Mouse (Mus musculus): ENCODE measurements around the gene Nat8f4. TPM values are rescaled to one million over a fixed set of nuclear protein-coding genes. Genes with fewer than 3 reads are reported as not detected.
"Not testable (repeated sequence)": the region's sequence is repeated elsewhere in the genome, so short reads cannot be mapped to it uniquely, and the experiment has no call there.

Gene Nat8f4
- polyA plus RNA-seq (2014; fragmentation: Nextera tagmentation; extraction: Ambion mirVana): 4.1 and 8.6 TPM in 2 replicates

GRCm38 (mm10) chr6:85904642-85905061 is at the start of gene Nat8f4:
Nat8f4 (minus strand) TSS chr6:85904884.
- not testable (repeated sequence) for H3K9ac ChIP-seq (replicated peaks; ENCODE audit: low read length); H3K36me3 ChIP-seq (ENCODE audit: control insufficient read depth, insufficient read depth, low read length); H3K27me3 ChIP-seq (ENCODE audit: control insufficient read depth, insufficient read depth, low read length); H3K4me1 ChIP-seq (ENCODE audit: control insufficient read depth, insufficient read depth, low read length); H3K9me3 ChIP-seq (ENCODE audit: control insufficient read depth, low read length); H3K27ac ChIP-seq (replicated peaks; ENCODE audit: low read depth, low read length)
- H3K4me2 ChIP-seq (ENCODE audit: low read length): peak within 1 kb of the TSS; percentile 39
- WGBS: 10% methylated on average over 20 of the region's 20 CpGs
- H3K4me3 ChIP-seq (replicated peaks; ENCODE audit: low read depth, low read length): peak within 1 kb of the TSS; percentile 26
- ATAC-seq (ENCODE audit: low FRiP score, low TSS enrichment): peak; percentile 69; the same call in 1 of the 2 replicates
- DNase-seq: peak; percentile 56

DNA sequence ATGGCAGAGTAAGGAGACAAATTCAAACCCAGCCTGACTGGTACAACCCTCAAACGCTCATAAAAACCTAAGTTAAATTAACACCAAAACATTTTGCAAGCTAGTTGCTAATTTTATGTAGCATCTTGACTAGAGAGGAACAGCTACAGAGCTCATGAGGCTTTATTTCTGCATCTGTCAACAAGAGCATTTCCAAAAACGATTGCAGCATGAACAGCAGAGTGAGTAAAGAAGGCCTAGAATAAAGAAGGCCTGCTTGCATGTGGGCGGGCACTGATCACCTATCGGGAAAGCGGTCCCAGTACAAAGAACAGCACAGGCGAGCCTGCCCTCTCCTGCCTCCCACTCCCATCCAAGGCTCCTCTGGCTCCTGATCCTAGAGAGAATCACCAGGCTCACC is 43.9 kb upstream of the Nat8f4 start:
- WGBS: 86% methylated on average over 6 of the region's 6 CpGs
- H3K4me1 ChIP-seq (ENCODE audit: control insufficient read depth, insufficient read depth, low read length): no peaks in the 10 kb centered on the region
- ATAC-seq (ENCODE audit: low FRiP score, low TSS enrichment) (no peak), DNase-seq (no peak)
- H3K9me3 ChIP-seq (ENCODE audit: control insufficient read depth, low read length): no peaks in the 10 kb centered on the region
- no peak overlapping the region for H3K9ac ChIP-seq (replicated peaks; ENCODE audit: low read length)
- no peak overlapping the region for H3K4me3 ChIP-seq (replicated peaks; ENCODE audit: low read depth, low read length)
- H3K27ac ChIP-seq (replicated peaks; ENCODE audit: low read depth, low read length): no peak overlapping the region
- peaks cover 94% of the 10 kb centered on the region for H3K36me3 ChIP-seq (ENCODE audit: control insufficient read depth, insufficient read depth, low read length)
- H3K27me3 ChIP-seq (ENCODE audit: control insufficient read depth, insufficient read depth, low read length): no peaks in the 10 kb centered on the region
- H3K4me2 ChIP-seq (ENCODE audit: low read length): no peak overlapping the region

DNA sequence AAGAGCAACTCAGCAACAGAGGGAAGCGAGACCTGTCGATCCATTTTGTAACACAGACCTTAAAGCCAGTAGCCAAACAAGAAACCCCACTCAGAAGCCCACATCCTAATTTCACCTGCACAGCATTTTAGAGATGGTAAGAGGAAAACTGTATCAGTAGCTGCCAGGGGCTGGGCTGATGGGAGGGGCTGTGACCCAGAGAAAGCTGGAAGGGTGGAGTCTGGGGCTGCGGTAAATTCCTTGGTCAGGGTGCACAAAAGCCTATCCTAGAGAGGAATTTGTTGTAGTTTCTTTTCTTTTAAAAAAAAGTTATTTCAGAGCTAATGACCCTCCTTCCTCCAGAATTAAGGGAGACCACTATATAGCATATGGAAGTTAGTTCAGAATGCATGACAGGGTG is 37.8 kb upstream of the Nat8f4 start:
- ATAC-seq (ENCODE audit: low FRiP score, low TSS enrichment) (no peak), DNase-seq (no peak)
- H3K36me3 ChIP-seq (ENCODE audit: control insufficient read depth, insufficient read depth, low read length): peaks cover 47% of the 10 kb centered on the region
- no peak overlapping the region for H3K4me3 ChIP-seq (replicated peaks; ENCODE audit: low read depth, low read length)
- no peaks in the 10 kb centered on the region for H3K9me3 ChIP-seq (ENCODE audit: control insufficient read depth, low read length)
- H3K4me1 ChIP-seq (ENCODE audit: control insufficient read depth, insufficient read depth, low read length): no peaks in the 10 kb centered on the region
- 98% methylated on average over 3 of the region's 3 CpGs for WGBS
- H3K27me3 ChIP-seq (ENCODE audit: control insufficient read depth, insufficient read depth, low read length): no peaks in the 10 kb centered on the region
- no peak overlapping the region for H3K27ac ChIP-seq (replicated peaks; ENCODE audit: low read depth, low read length)
- no peak overlapping the region for H3K4me2 ChIP-seq (ENCODE audit: low read length)
- H3K9ac ChIP-seq (replicated peaks; ENCODE audit: low read length): no peak overlapping the region

DNA sequence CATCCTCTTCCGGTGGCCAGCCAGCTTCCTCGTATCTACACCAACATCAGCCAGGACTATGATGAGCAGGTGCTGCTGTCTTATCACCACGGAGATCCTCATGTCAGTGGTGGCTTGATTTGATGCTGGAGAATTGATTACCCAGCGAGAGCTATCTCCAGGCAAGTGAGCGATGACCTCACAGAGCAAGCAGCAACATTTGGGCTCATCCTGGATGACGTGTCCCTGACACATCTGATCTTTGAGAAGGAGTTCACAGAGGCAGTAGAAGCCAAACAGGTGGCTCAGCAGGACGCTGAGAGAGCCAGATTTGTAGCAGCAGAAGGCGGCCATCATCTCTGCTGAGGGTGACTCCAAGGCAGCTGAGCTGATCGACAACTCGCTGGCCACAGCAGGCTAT is 34.0 kb upstream of the Nat8f4 start:
- no peak for ATAC-seq (ENCODE audit: low FRiP score, low TSS enrichment)

GRCm38 (mm10) chr6:85936508-85937465 is 32.1 kb upstream of the Nat8f4 start:
- Histone ChIP-seq H3K4me3 (replicated peaks; ENCODE audit: low read depth, low read length) (peak overlapping the region; percentile 42), H3K4me2 (ENCODE audit: low read length) (peak overlapping the region; percentile 58), H3K27ac (replicated peaks; ENCODE audit: low read depth, low read length) (0 out of 2 replicates have a peak overlapping the region, but pooled peaks have one; percentile 26), H3K9ac (replicated peaks; ENCODE audit: low read length) (peak overlapping the region; percentile 47; the same call in 1 of the 2 replicates)
- not testable (repeated sequence) for H3K9me3 ChIP-seq (ENCODE audit: control insufficient read depth, low read length); H3K27me3 ChIP-seq (ENCODE audit: control insufficient read depth, insufficient read depth, low read length); H3K4me1 ChIP-seq (ENCODE audit: control insufficient read depth, insufficient read depth, low read length); H3K36me3 ChIP-seq (ENCODE audit: control insufficient read depth, insufficient read depth, low read length)
- ATAC-seq (ENCODE audit: low FRiP score, low TSS enrichment) (peak; percentile 90), DNase-seq (peak; percentile 74)
- 2% methylated on average over 48 of the region's 50 CpGs for WGBS

More for the DNA sequence above, 34.0 kb upstream of the Nat8f4 start:
- Histone ChIP-seq H3K27ac (replicated peaks; ENCODE audit: low read depth, low read length) (no peak overlapping the region), H3K4me1 (ENCODE audit: control insufficient read depth, insufficient read depth, low read length) (no peaks in the 10 kb centered on the region), H3K9me3 (ENCODE audit: control insufficient read depth, low read length) (no peaks in the 10 kb centered on the region), H3K4me2 (ENCODE audit: low read length) (no peak overlapping the region), H3K27me3 (ENCODE audit: control insufficient read depth, insufficient read depth, low read length) (no peaks in the 10 kb centered on the region), H3K9ac (replicated peaks; ENCODE audit: low read length) (no peak overlapping the region), H3K4me3 (replicated peaks; ENCODE audit: low read depth, low read length) (no peak overlapping the region), H3K36me3 (ENCODE audit: control insufficient read depth, insufficient read depth, low read length) (peaks cover 9% of the 10 kb centered on the region)
- no peak for DNase-seq
- 85% methylated on average over 10 of the region's 10 CpGs for WGBS

DNA sequence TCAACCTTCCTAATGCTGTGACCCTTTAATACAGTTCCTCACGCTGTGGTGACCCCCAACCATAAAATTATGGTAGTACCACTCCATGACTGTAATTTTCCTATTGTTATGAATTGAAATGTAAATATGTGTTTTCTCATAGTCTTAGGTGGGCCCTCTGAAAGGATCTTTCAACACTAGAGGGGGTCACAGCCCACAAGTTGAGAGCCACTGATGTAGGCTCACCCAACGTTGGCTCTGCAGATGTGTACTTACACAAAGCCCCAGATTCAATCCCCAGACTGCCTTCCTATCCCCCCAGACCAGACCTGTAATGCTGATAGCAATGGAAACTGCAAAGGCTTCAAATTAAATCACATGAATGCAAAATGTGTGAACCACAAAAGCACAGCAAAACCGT is 31.0 kb upstream of the Nat8f4 start:
- ATAC-seq (ENCODE audit: low FRiP score, low TSS enrichment) (no peak), DNase-seq (peak; percentile 5)
- no peak overlapping the region for H3K4me2 ChIP-seq (ENCODE audit: low read length)
- no peak overlapping the region for H3K4me3 ChIP-seq (replicated peaks; ENCODE audit: low read depth, low read length)
- 64% methylated on average over 3 of the region's 3 CpGs for WGBS
- no peaks in the 10 kb centered on the region for H3K9me3 ChIP-seq (ENCODE audit: control insufficient read depth, low read length)
- H3K27ac ChIP-seq (replicated peaks; ENCODE audit: low read depth, low read length): no peak overlapping the region
- peaks cover under 1% of the 10 kb centered on the region; the same call in 1 of the 2 replicates for H3K36me3 ChIP-seq (ENCODE audit: control insufficient read depth, insufficient read depth, low read length)
- no peak overlapping the region for H3K9ac ChIP-seq (replicated peaks; ENCODE audit: low read length)
- no peaks in the 10 kb centered on the region for H3K27me3 ChIP-seq (ENCODE audit: control insufficient read depth, insufficient read depth, low read length)
- H3K4me1 ChIP-seq (ENCODE audit: control insufficient read depth, insufficient read depth, low read length): no peaks in the 10 kb centered on the region

- WGBS: 87% methylated on average over 8 of the region's 8 CpGs
Observed at GRCm38 (mm10) chr6:85934047-85934446, 29.4 kb upstream of the Nat8f4 start.

DNA sequence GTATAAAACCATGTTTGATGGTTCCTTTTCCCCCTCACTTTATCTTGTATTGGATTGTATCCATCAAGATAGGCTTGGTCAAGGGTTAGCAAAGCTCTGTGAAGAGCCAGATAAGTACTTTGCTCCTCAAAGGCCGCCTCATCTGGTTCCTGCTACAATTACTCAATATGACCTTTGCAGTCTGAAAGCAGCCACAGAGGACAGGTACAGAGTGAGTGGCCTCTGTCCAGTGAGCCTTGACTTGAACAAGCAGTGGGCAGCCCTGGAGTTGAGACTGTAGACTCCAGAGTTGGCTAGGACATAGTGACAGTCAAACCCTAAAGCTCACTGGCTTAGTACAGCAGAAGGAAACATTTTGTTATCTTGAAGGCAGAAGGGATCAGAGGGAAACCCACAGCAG is 24.6 kb upstream of the Nat8f4 start:
- 93% methylated on average over 1 of the region's 1 CpGs for WGBS
- Histone ChIP-seq H3K4me2 (ENCODE audit: low read length) (no peak overlapping the region), H3K27me3 (ENCODE audit: control insufficient read depth, insufficient read depth, low read length) (no peaks in the 10 kb centered on the region), H3K9ac (replicated peaks; ENCODE audit: low read length) (no peak overlapping the region), H3K4me3 (replicated peaks; ENCODE audit: low read depth, low read length) (no peak overlapping the region), H3K4me1 (ENCODE audit: control insufficient read depth, insufficient read depth, low read length) (no peaks in the 10 kb centered on the region), H3K9me3 (ENCODE audit: control insufficient read depth, low read length) (no peaks in the 10 kb centered on the region), H3K36me3 (ENCODE audit: control insufficient read depth, insufficient read depth, low read length) (peaks cover 49% of the 10 kb centered on the region), H3K27ac (replicated peaks; ENCODE audit: low read depth, low read length) (no peak overlapping the region)
- no peak for DNase-seq
- ATAC-seq (ENCODE audit: low FRiP score, low TSS enrichment): no peak

More at GRCm38 (mm10) chr6:85934047-85934446, 29.4 kb upstream of the Nat8f4 start:
- Histone ChIP-seq H3K4me1 (ENCODE audit: control insufficient read depth, insufficient read depth, low read length) (no peaks in the 10 kb centered on the region), H3K9ac (replicated peaks; ENCODE audit: low read length) (no peak overlapping the region), H3K36me3 (ENCODE audit: control insufficient read depth, insufficient read depth, low read length) (peaks cover 9% of the 10 kb centered on the region), H3K27me3 (ENCODE audit: control insufficient read depth, insufficient read depth, low read length) (no peaks in the 10 kb centered on the region), H3K4me3 (replicated peaks; ENCODE audit: low read depth, low read length) (no peak overlapping the region), H3K27ac (replicated peaks; ENCODE audit: low read depth, low read length) (no peak overlapping the region), H3K9me3 (ENCODE audit: control insufficient read depth, low read length) (no peaks in the 10 kb centered on the region), H3K4me2 (ENCODE audit: low read length) (no peak overlapping the region)
- no peak for DNase-seq
- ATAC-seq (ENCODE audit: low FRiP score, low TSS enrichment): no peak
